Mouse (Mus musculus) cerebellum, adult 11-12 months (tissue): ENCODE data around the gene Ginm1.

Experiments used
- DNase-seq: peaks from one replicate; pipeline ENCODE4 v3.0.0; 2022

Gene Ginm1

GRCm38 (mm10) chr10:7792751-7793385, at the start of gene Ginm1, which contains the start of gene Ppil4:
Gene Ginm1 (minus strand): TSS chr10:7792824.
Gene Ppil4 (plus strand): TSS chr10:7792891.
- peak; percentile 91 for DNase-seq

GRCm38 (mm10) chr10:7841571-7842080, 49.0 kb upstream of the Ginm1 start:
- DNase-seq, result no peak

- no peak for DNase-seq
Observed at GRCm38 (mm10) chr10:7840785-7841184, 48.2 kb upstream of the Ginm1 start.

GRCm38 (mm10) chr10:7840353-7840733, 47.7 kb upstream of the Ginm1 start:
- DNase-seq, result no peak

GRCm38 (mm10) chr10:7839551-7840352, 47.1 kb upstream of the Ginm1 start:
- DNase-seq, result peak; percentile 54

- no peak for DNase-seq
Observed at GRCm38 (mm10) chr10:7838874-7839421, 46.3 kb upstream of the Ginm1 start.

- no peak for DNase-seq
Observed at GRCm38 (mm10) chr10:7838036-7838435, 45.4 kb upstream of the Ginm1 start.

- DNase-seq, result no peak
Observed at GRCm38 (mm10) chr10:7837446-7837845, 44.8 kb upstream of the Ginm1 start.

GRCm38 (mm10) chr10:7836902-7837301, 44.3 kb upstream of the Ginm1 start:
- DNase-seq, result no peak

- DNase-seq, result no peak
Observed at GRCm38 (mm10) chr10:7834671-7835225, 42.1 kb upstream of the Ginm1 start.

- DNase-seq, result no peak
Observed at GRCm38 (mm10) chr10:7833377-7834165, 40.9 kb upstream of the Ginm1 start.

GRCm38 (mm10) chr10:7832171-7832676, 39.6 kb upstream of the Ginm1 start, which contains the start of gene Zc3h12d:
Gene Zc3h12d (plus strand): TSS chr10:7832470.
- DNase-seq, result no peak

GRCm38 (mm10) chr10:7826106-7826505, 33.5 kb upstream of the Ginm1 start:
- no peak for DNase-seq

- DNase-seq, result no peak
Observed at GRCm38 (mm10) chr10:7825281-7825665, 32.6 kb upstream of the Ginm1 start.

GRCm38 (mm10) chr10:7824663-7825280, 32.1 kb upstream of the Ginm1 start:
- DNase-seq, result no peak

GRCm38 (mm10) chr10:7821981-7822380, 29.4 kb upstream of the Ginm1 start:
- no peak for DNase-seq

- DNase-seq, result no peak
Observed at GRCm38 (mm10) chr10:7820171-7820570, 27.5 kb upstream of the Ginm1 start.

- DNase-seq, result no peak
Observed at GRCm38 (mm10) chr10:7819603-7820002, 27.0 kb upstream of the Ginm1 start.

- no peak for DNase-seq
Observed at GRCm38 (mm10) chr10:7819156-7819555, 26.5 kb upstream of the Ginm1 start.

GRCm38 (mm10) chr10:7818676-7819075, 26.1 kb upstream of the Ginm1 start:
- no peak for DNase-seq

GRCm38 (mm10) chr10:7816476-7816875, 23.9 kb upstream of the Ginm1 start:
- no peak for DNase-seq

- no peak for DNase-seq
Observed at GRCm38 (mm10) chr10:7809937-7810336, 17.3 kb upstream of the Ginm1 start.
